Mouse (Mus musculus) ES-E14 (cell line): ENCODE measurements at regions not wholly inside any gene's neighbourhood (a gene's known extent, or its start where the extent isn't known, plus 50 kb on each side); places are given as distances from the start of the nearest gene placed in this dataset.

Experiments
- DNase-seq: peaks from one replicate; pipeline ENCODE4 v3.0.0-alpha.2; 2013; ENCODE audit warnings: low read depth, low spot score
- H3K27ac ChIP-seq: 2 replicates; pipeline ENCODE4 v1.5.1; 2012; ENCODE audit warnings: low read depth, mild to moderate bottlenecking, low read length, moderate library complexity, mixed read lengths; ENCODE audit not compliant: poor library complexity, insufficient read depth, severe bottlenecking
- H3K36me3 ChIP-seq: 2 replicates; pipeline ENCODE4 v1.6.1; 2012; ENCODE audit warnings: mild to moderate bottlenecking, low read length, moderate library complexity, mixed read lengths; ENCODE audit not compliant: control insufficient read depth, poor library complexity, insufficient read depth, severe bottlenecking
- H3K4me1 ChIP-seq, 2 experiments: fragments of 150-350 bp in 1 of 2; sonication (generic) in 1 of 2; 2 replicates each; pipeline ENCODE4 v1.6.1; 2012; ENCODE audit warnings: low read length in 2 of 2, mild to moderate bottlenecking in 1 of 2, mixed read lengths in 1 of 2; ENCODE audit not compliant: control insufficient read depth in 2 of 2, insufficient read depth in 2 of 2, poor library complexity in 1 of 2
- H3K4me3 ChIP-seq, 2 experiments: fragments of 150-350 bp in 1 of 2; sonication (generic) in 1 of 2; 2 replicates each; pipeline ENCODE4 v1.5.1; 2012; ENCODE audit warnings: low read length in 2 of 2, low read depth in 1 of 2, mild to moderate bottlenecking in 1 of 2, mixed read lengths in 1 of 2; ENCODE audit not compliant: insufficient read depth in 1 of 2, poor library complexity in 1 of 2, severe bottlenecking in 1 of 2
- H3K9ac ChIP-seq: 2 replicates; pipeline ENCODE4 v1.6.1; 2012; ENCODE audit warnings: low read depth, mild to moderate bottlenecking, low read length, mixed read lengths; ENCODE audit not compliant: poor library complexity, insufficient read depth, severe bottlenecking
- H3K9me3 ChIP-seq: fragments of 150-350 bp; sonication (generic); 2 replicates; pipeline ENCODE4 v1.6.1; 2012; ENCODE audit warnings: low read depth, mild to moderate bottlenecking, low read length; ENCODE audit not compliant: control insufficient read depth, insufficient read depth
- CHD2 ChIP-seq: IDR thresholded peaks from 2 replicates; pipeline ENCODE4 v1.6.1; 2014; ENCODE audit warnings: mild to moderate bottlenecking, low read depth, low read length, inconsistent platforms
- HCFC1 ChIP-seq: IDR thresholded peaks from 2 replicates; pipeline ENCODE4 v1.6.1; 2012; ENCODE audit warnings: low read length, inconsistent platforms, borderline replicate concordance; ENCODE audit not compliant: insufficient read depth
- MAFK ChIP-seq: IDR thresholded peaks from 2 replicates; pipeline ENCODE4 v1.6.1; 2014; ENCODE audit warnings: mild to moderate bottlenecking, low read depth, low read length, inconsistent platforms; ENCODE audit not compliant: insufficient read depth
- ZC3H11A ChIP-seq: IDR thresholded peaks from 2 replicates; pipeline ENCODE4 v1.6.1; 2012; ENCODE audit warnings: low read depth, mild to moderate bottlenecking, inconsistent platforms, low read length, borderline replicate concordance
- ZNF384 ChIP-seq: IDR thresholded peaks from 2 replicates; pipeline ENCODE4 v1.6.1; 2012; ENCODE audit warnings: low read depth, low read length, inconsistent platforms
- in situ Hi-C, 2 experiments: fragments of 600-800 bp; cut with MboI; formaldehyde crosslinking; loops; one replicate each; pipeline ENCODE4 v1.15.1; 2025; ENCODE audit warnings: low sequenced_read_pairs in 2 of 2, inconsistent platforms in 1 of 2; ENCODE audit not compliant: unreplicated experiment in 2 of 2

DNA sequence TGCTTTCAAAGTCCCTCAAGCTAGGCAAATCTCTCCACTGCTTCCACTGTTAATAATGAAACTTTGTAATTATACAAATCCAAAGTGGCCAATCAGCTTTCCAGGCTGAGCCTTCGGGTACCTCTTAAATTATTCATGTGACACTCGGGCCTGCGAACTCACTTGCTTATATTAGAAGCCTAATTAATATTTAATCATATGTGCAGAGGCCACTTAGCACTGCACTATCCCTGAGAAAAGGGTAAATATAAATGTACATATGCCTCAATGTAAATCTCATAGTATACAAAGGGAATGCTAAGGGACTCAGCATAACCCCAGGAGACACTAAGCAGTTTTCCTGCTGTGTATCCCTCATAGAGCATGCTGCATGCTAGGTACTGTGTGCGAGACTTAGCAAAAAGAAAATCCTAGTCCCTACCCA lies 277.2 kb upstream of the Mms22l start:
- no peak overlapping the region for H3K27ac ChIP-seq
- no peaks in the 10 kb centered on the region for H3K36me3 ChIP-seq
- H3K9ac ChIP-seq: no peak overlapping the region
- no peak overlapping the region for H3K4me3 ChIP-seq
- in situ Hi-C loops: no loop called here
- no peaks in the 10 kb centered on the region for H3K9me3 ChIP-seq
- no peaks in the 10 kb centered on the region for H3K4me1 ChIP-seq
- TF ChIP-seq ZNF384 (no peak), HCFC1 (no peak), CHD2 (no peak), MAFK (no peak), ZC3H11A (no peak)
- no peak for DNase-seq

DNA sequence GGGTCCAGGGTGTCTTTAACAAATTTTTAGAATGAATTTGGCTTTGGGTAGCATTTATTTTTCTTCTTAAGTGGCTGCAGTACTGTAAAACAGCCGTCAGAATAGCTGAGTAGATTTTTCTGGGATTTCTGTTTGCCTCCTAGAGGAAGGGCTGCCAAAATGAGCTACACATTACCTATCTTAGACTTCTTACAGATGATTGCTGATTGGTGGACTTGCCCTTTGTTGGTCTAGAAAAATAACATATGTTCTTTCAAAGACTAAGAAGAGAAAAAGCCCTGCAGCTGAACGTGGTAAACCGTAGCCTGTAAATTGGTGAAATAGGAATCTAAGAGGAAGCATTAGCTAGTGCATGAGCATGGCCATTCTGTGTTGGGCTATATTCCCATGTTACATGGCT lies 276.7 kb upstream of the Mms22l start:
- H3K9ac ChIP-seq: no peak overlapping the region
- no peak overlapping the region for H3K4me3 ChIP-seq
- H3K4me1 ChIP-seq: no peaks in the 10 kb centered on the region
- no peaks in the 10 kb centered on the region for H3K36me3 ChIP-seq
- no peak for TF ChIP-seq MAFK
- no peak for TF ChIP-seq ZNF384
- TF ChIP-seq ZC3H11A: no peak
- TF ChIP-seq CHD2: no peak
- no peak for TF ChIP-seq HCFC1
- no peak overlapping the region for H3K27ac ChIP-seq
- H3K9me3 ChIP-seq: no peaks in the 10 kb centered on the region
- in situ Hi-C loops: no loop called here
- DNase-seq: no peak

DNA sequence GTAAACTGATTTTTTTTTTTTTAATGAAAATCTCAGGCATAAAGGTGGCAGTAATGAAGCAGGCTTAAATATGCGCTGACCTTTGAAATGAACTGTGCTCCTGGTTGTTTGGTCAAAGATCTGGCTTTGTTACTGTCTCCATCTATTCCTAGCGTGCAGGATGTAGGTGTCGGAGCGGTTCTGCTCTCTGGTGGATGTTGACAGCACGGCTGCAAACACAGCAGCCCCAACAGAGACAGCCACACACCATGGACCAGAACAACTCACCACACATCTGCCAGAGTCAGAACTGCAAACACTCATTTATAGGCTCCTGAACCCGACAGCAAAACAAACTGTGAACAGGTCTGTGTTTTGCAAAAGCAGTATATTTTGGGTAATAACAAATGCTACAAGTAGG lies 251.1 kb upstream of the Mms22l start:
- TF ChIP-seq ZNF384 (no peak), HCFC1 (no peak), MAFK (no peak)
- Histone ChIP-seq H3K9ac (no peak overlapping the region), H3K9me3 (no peaks in the 10 kb centered on the region), H3K27ac (no peak overlapping the region), H3K4me1 (no peaks in the 10 kb centered on the region), H3K36me3 (no peaks in the 10 kb centered on the region), H3K4me3 (no peak overlapping the region)
- no peak for DNase-seq
- in situ Hi-C loops: no loop called here

DNA sequence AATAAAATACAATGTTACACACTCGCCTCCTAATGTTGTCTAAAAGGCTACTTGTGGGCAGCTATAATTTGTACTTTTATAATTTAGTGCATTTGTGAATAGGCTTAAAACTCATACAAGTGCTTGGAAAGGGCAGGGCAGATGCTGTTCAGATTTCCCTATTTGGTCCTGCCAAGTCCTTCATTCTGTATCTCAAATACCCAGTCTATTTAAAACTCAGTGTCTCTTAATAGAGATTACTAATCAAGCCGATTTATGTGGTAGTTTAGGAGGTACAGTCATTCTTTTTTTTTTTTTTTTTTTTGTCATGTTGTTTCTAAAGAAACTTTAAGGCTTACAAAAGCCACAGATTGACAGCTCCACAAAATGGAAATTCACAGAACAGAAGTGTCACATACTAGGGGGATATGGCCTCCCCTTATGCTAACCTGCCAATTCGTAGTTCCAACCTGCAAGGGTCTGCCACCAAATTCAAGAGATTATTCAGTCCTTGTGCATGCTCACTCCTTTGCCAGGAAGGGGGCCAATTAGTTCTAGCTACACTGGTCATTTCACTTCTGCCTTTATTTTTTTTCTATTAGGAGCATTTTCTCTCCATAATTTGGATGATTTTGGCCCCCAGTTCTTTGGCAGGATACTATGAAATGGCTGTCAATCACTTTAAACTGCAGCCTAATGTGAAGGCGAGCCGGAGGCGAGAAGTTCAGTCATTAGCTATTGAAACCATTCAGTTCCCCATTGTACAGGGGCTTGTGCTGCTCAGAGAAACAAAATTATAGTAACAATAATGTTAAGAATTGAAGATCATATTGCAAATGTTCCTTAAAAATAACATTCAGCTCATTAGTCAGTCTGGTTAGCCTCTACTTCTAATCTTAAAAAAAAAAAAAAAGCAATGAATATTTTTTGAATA lies 247.9 kb upstream of the Mms22l start:
- Histone ChIP-seq H3K27ac (no peak overlapping the region), H3K36me3 (no peaks in the 10 kb centered on the region), H3K4me3 (no peak overlapping the region), H3K9me3 (no peaks in the 10 kb centered on the region), H3K4me1 (no peaks in the 10 kb centered on the region), H3K9ac (no peak overlapping the region)
- in situ Hi-C loops: no loop called here
- TF ChIP-seq ZNF384 (no peak), ZC3H11A (no peak), CHD2 (no peak), HCFC1 (no peak), MAFK (no peak)
- no peak for DNase-seq
